In genomic region chr5:99977516-99978301, GRCm38 (mm10) we compare ENCODE assay signal across 8 mouse cellular contexts. TPM values are rescaled to one million over a fixed set of nuclear protein-coding genes. Genes with fewer than 3 reads are reported as not detected.
A peak's percentile ranks its signal among the peaks of the same experiment; 100 is the strongest.
DNase-seq lines count a peak whose midpoint lies in the region; ATAC-seq lines count a peak whose summit lies in the region.

No protein-coding gene starts in this region.

- peak overlapping the region; percentile 69 to 99 for H3K27ac ChIP-seq in heart, embryonic 14.5 days (replicated peaks in 1 of 2; ENCODE audit: control insufficient read depth in 1 of 2, insufficient read depth in 1 of 2, low read depth in 2 of 2, low read length in 2 of 2)
- H3K27ac ChIP-seq in liver, embryonic 15.5 days (replicated peaks) = peak overlapping the region; percentile 96
- H3K27ac ChIP-seq in neural tube, embryonic 12.5 days = peak overlapping the region; percentile 95

- no peaks in the 10 kb centered on the region for H3K27me3 ChIP-seq in heart, embryonic 14.5 days (ENCODE audit: control insufficient read depth, insufficient read depth, low read length)
- no peaks in the 10 kb centered on the region for H3K27me3 ChIP-seq in liver, embryonic 15.5 days
- no peaks in the 10 kb centered on the region for H3K27me3 ChIP-seq in neural tube, embryonic 12.5 days (replicated peaks)

- H3K36me3 ChIP-seq in heart, embryonic 14.5 days (ENCODE audit: control insufficient read depth, insufficient read depth, low read length) = peaks cover 13% of the 10 kb centered on the region; the same call in 1 of the 2 replicates
- H3K36me3 ChIP-seq in liver, embryonic 15.5 days (replicated peaks) = peaks cover 30% of the 10 kb centered on the region
- H3K36me3 ChIP-seq in neural tube, embryonic 12.5 days = peaks cover 3% of the 10 kb centered on the region; the same call in 1 of the 2 replicates

- WGBS in heart, embryonic 14.5 days = under 1% methylated on average over 41 of the region's 50 CpGs
- WGBS in liver, embryonic 15.5 days (ENCODE audit: insufficient replicate concordance) = under 1% methylated on average over 46 of the region's 50 CpGs
- under 1% methylated on average over 45 of the region's 50 CpGs for WGBS in neural tube, embryonic 12.5 days

- H3K9ac ChIP-seq in heart, embryonic 14.5 days (ENCODE audit: low read length) = peak overlapping the region; percentile 98
- peak overlapping the region; percentile 96 for H3K9ac ChIP-seq in liver, embryonic 15.5 days
- H3K9ac ChIP-seq in neural tube, embryonic 12.5 days = peak overlapping the region; percentile 98

- H3K4me1 ChIP-seq in heart, embryonic 14.5 days (ENCODE audit: control insufficient read depth in 2 of 2, insufficient read depth in 2 of 2, low read length in 2 of 2) = peaks cover 2 to 30% of the 10 kb centered on the region in 2 experiments
- peaks cover 47% of the 10 kb centered on the region for H3K4me1 ChIP-seq in liver, embryonic 15.5 days (replicated peaks)
- peaks cover 17% of the 10 kb centered on the region for H3K4me1 ChIP-seq in neural tube, embryonic 12.5 days

- ATAC-seq in CD4-positive, CD25-positive, alpha-beta regulatory T cell, adult 4 months = peak; percentile 14
- peak; percentile 51 for ATAC-seq in heart, embryonic 14.5 days (ENCODE audit: insufficient number of reproducible peaks, insufficient read depth, low FRiP score, low read depth)
- peak; percentile 20 for ATAC-seq in liver, embryonic 15.5 days (ENCODE audit: insufficient read depth)
- ATAC-seq in neural tube, embryonic 12.5 days (ENCODE audit: low FRiP score, low read depth) = peak; percentile 37

- peak overlapping the region; percentile 77 for H3K4me2 ChIP-seq in heart, embryonic 14.5 days (ENCODE audit: low read length)
- peak overlapping the region; percentile 91 for H3K4me2 ChIP-seq in liver, embryonic 15.5 days
- H3K4me2 ChIP-seq in neural tube, embryonic 12.5 days (replicated peaks) = peak overlapping the region; percentile 85

- peak; percentile 50 for DNase-seq in c-Kit-negative CD71-positive TER-119-positive erythroid progenitor cells, embryonic 14.5 days (ENCODE audit: low read depth, low spot score)
- DNase-seq in fibroblast of lung, adult 2 months (ENCODE audit: low read depth) = peak; percentile 19
- peak; percentile 91 for DNase-seq in kidney, postnatal 14 days
- peak; percentile 91 for DNase-seq in testis, postnatal 10 days (ENCODE audit: low spot score)

- no peaks in the 10 kb centered on the region for H3K9me3 ChIP-seq in heart, embryonic 14.5 days (ENCODE audit: control insufficient read depth, low read length)
- H3K9me3 ChIP-seq in liver, embryonic 15.5 days (replicated peaks) = no peaks in the 10 kb centered on the region
- H3K9me3 ChIP-seq in neural tube, embryonic 12.5 days = no peaks in the 10 kb centered on the region

- H3K4me3 ChIP-seq in heart, embryonic 14.5 days (ENCODE audit: control insufficient read depth in 1 of 2, insufficient read depth in 1 of 2, low read depth in 1 of 2, low read length in 2 of 2) = peak overlapping the region; percentile 92 to 99
- H3K4me3 ChIP-seq in liver, embryonic 15.5 days (replicated peaks) = peak overlapping the region; percentile 95
- H3K4me3 ChIP-seq in neural tube, embryonic 12.5 days = peak overlapping the region; percentile 92

RNA-seq across cellular contexts. Expression of gene Hnrnpd, which starts 1.0 kb away (rescaled TPM):
- polyA plus RNA-seq in CD4-positive, CD25-positive, alpha-beta regulatory T cell, adult 4 months (2017; shearing (Covaris generic)) = 10 to 100 TPM; 28.6 to 54.5 TPM
- polyA plus RNA-seq in heart, embryonic 14.5 days (2014; fragmentation: Nextera tagmentation; extraction: Ambion mirVana) = 83.0 and 95.2 TPM in 2 replicates
- polyA plus RNA-seq in liver, embryonic 15.5 days (2015; fragmentation: Nextera tagmentation; extraction: Ambion mirVana) = 70.5 and 75.0 TPM in 2 replicates
- 434 and 513 TPM in 2 replicates for polyA plus RNA-seq in neural tube, embryonic 12.5 days (2016; fragmentation: Nextera tagmentation; extraction: Ambion mirVana)

RNA-seq across cellular contexts. Expression of gene 4930524J08Rik, which starts 1.2 kb away (rescaled TPM):
- polyA plus RNA-seq in CD4-positive, CD25-positive, alpha-beta regulatory T cell, adult 4 months (2017; shearing (Covaris generic)) = not detected
- 1.8 and 1.9 TPM in 2 replicates for polyA plus RNA-seq in heart, embryonic 14.5 days (2014; fragmentation: Nextera tagmentation; extraction: Ambion mirVana)
- polyA plus RNA-seq in liver, embryonic 15.5 days (2015; fragmentation: Nextera tagmentation; extraction: Ambion mirVana) = 0.48 and 0.77 TPM in 2 replicates
- polyA plus RNA-seq in neural tube, embryonic 12.5 days (2016; fragmentation: Nextera tagmentation; extraction: Ambion mirVana) = 2.0 and 2.1 TPM in 2 replicates

Comparison
In these comparisons a context has a peak if more than half of its experiments do, and no peak if none do; other contexts are left out.
1. Peak in every context shown above with its lines: DNase-seq, ATAC-seq, H3K4me3 ChIP-seq and H3K27ac ChIP-seq.
2. DNase-seq: peak in every context shown above with its lines; median percentile 91 in kidney, postnatal 14 days; 91 in testis, postnatal 10 days; 50 in c-Kit-negative CD71-positive TER-119-positive erythroid progenitor cells, embryonic 14.5 days; 19 in fibroblast of lung, adult 2 months.